Mouse (Mus musculus) lung, postnatal 0 days (tissue): ENCODE results near the gene Aco2. TPM values are rescaled to one million over a fixed set of nuclear protein-coding genes. Genes with fewer than 3 reads are reported as not detected.
A peak's percentile ranks its signal among the peaks of the same experiment; 100 is the strongest.

Source experiments
- ATAC-seq: fragments of 200-750 bp; cut with Nextera tagmentation; 2 replicates; pipeline ENCODE4 v1.8.0; 2017; ENCODE audit warnings: moderate library complexity
- DNase-seq: peaks from one replicate; pipeline ENCODE4 v3.0.0-alpha.2; 2016; ENCODE audit warnings: low spot score
- H3K27ac ChIP-seq: fragments of 300-500 bp; sonication (generic); 2 replicates; pipeline ENCODE4 v1.5.1; 2014; ENCODE audit warnings: antibody characterized with exemption, mild to moderate bottlenecking, low read length, mixed read lengths
- H3K27me3 ChIP-seq: fragments of 300-500 bp; sonication (generic); replicated peaks from 2 replicates; pipeline ENCODE4 v1.6.1; 2014; ENCODE audit warnings: low read length, mixed read lengths; ENCODE audit not compliant: insufficient read depth
- H3K36me3 ChIP-seq: fragments of 300-500 bp; sonication (generic); 2 replicates; pipeline ENCODE4 v1.6.1; 2014; ENCODE audit warnings: low read length, mixed read lengths; ENCODE audit not compliant: insufficient read depth
- H3K4me1 ChIP-seq: fragments of 300-500 bp; sonication (generic); 2 replicates; pipeline ENCODE4 v1.6.1; 2014; ENCODE audit warnings: antibody characterized with exemption, low read depth, low read length, mixed read lengths; ENCODE audit not compliant: insufficient read depth
- H3K4me2 ChIP-seq: fragments of 300-500 bp; sonication (generic); replicated peaks from 2 replicates; pipeline ENCODE4 v1.6.1; 2014; ENCODE audit warnings: low read depth, mild to moderate bottlenecking, low read length, moderate library complexity, mixed read lengths
- H3K4me3 ChIP-seq: fragments of 300-500 bp; sonication (generic); 2 replicates; pipeline ENCODE4 v1.5.1; 2014; ENCODE audit warnings: low read depth, low read length
- H3K9ac ChIP-seq: fragments of 300-500 bp; sonication (generic); replicated peaks from 2 replicates; pipeline ENCODE4 v1.6.1; 2014; ENCODE audit warnings: low read depth, mild to moderate bottlenecking
- H3K9me3 ChIP-seq: fragments of 300-500 bp; sonication (generic); 2 replicates; pipeline ENCODE4 v1.6.1; 2016; ENCODE audit warnings: low read length, mixed read lengths
- CTCF ChIP-seq: IDR thresholded peaks from 2 replicates; pipeline ENCODE4 v1.5.1; 2016; ENCODE audit warnings: antibody characterized with exemption, mild to moderate bottlenecking
- EP300 ChIP-seq: IDR thresholded peaks from 2 replicates; pipeline ENCODE4 v1.6.1; 2016; ENCODE audit warnings: antibody characterized with exemption, mild to moderate bottlenecking, control low read depth
- WGBS: fragments of 180-500 bp; shearing (Covaris S2); extraction: QIAGEN DNeasy Blood & Tissue Kit; methylation state at CpG from one replicate; pipeline ENCODE4 v1.1.7; 2014; 5-methylcytosine and 5-hydroxymethylcytosine counted together
- polyA plus RNA-seq: library from polyadenylated mRNA; unstranded; fragments of >200 nt; fragmentation: Nextera tagmentation; extraction: Ambion mirVana; gene quantifications from 2 replicates; pipeline ENCODE4 v1.2.1, GENCODE M21; 2015

Aco2 gene
- polyA plus RNA-seq, 1 experiment from 2014 or later, result 90.8 TPM

GRCm38 (mm10) chr15:81831136-81831825 is 40.8 kb upstream of the Aco2 start:
- peaks cover 5% of the 10 kb centered on the region; the same call in 1 of the 2 replicates for H3K4me1 ChIP-seq
- peak; percentile 100 for TF ChIP-seq CTCF
- TF ChIP-seq EP300, result no peak; the same call in 1 of the 2 replicates
- no peak overlapping the region for H3K4me2 ChIP-seq
- H3K9ac ChIP-seq, result no peak overlapping the region
- H3K36me3 ChIP-seq, result peaks cover 3% of the 10 kb centered on the region; the same call in 1 of the 2 replicates
- no peak overlapping the region for H3K4me3 ChIP-seq
- no peaks in the 10 kb centered on the region for H3K9me3 ChIP-seq
- no peaks in the 10 kb centered on the region for H3K27me3 ChIP-seq
- WGBS, result 16% methylated on average over 24 of the region's 24 CpGs
- peak overlapping the region; percentile 26; the same call in 1 of the 2 replicates for H3K27ac ChIP-seq
- DNase-seq, result peak; percentile 98
- ATAC-seq, result peak; percentile 88

- peak; percentile 46 for DNase-seq
- Histone ChIP-seq H3K9ac (no peak overlapping the region), H3K4me3 (no peak overlapping the region), H3K36me3 (no peaks in the 10 kb centered on the region), H3K27me3 (no peaks in the 10 kb centered on the region), H3K4me1 (peaks cover 14% of the 10 kb centered on the region; the same call in 1 of the 2 replicates), H3K4me2 (no peak overlapping the region), H3K27ac (no peak overlapping the region), H3K9me3 (no peaks in the 10 kb centered on the region)
- WGBS, result 25% methylated on average over 3 of the region's 3 CpGs
- ATAC-seq, result no peak
- TF ChIP-seq EP300 (0 out of 2 replicates have a peak, but pooled peaks have one; percentile 10), CTCF (no peak)
Measured at GRCm38 (mm10) chr15:81832219-81832618, 39.9 kb upstream of the Aco2 start.

GRCm38 (mm10) chr15:81833481-81833880 is 38.6 kb upstream of the Aco2 start:
- TF ChIP-seq EP300, result no peak
- TF ChIP-seq CTCF, result no peak
- 58% methylated on average over 4 of the region's 4 CpGs for WGBS
- no peak overlapping the region; the same call in 1 of the 2 replicates for H3K27ac ChIP-seq
- no peaks in the 10 kb centered on the region for H3K9me3 ChIP-seq
- DNase-seq, result no peak
- no peak overlapping the region for H3K9ac ChIP-seq
- no peak overlapping the region for H3K4me2 ChIP-seq
- H3K4me1 ChIP-seq, result peaks cover 17% of the 10 kb centered on the region; the same call in 1 of the 2 replicates
- no peak overlapping the region for H3K4me3 ChIP-seq
- H3K36me3 ChIP-seq, result no peaks in the 10 kb centered on the region
- ATAC-seq, result no peak
- H3K27me3 ChIP-seq, result no peaks in the 10 kb centered on the region

- H3K27me3 ChIP-seq, result no peaks in the 10 kb centered on the region
- peak; percentile 40 for DNase-seq
- H3K9me3 ChIP-seq, result no peaks in the 10 kb centered on the region
- no peak overlapping the region for H3K4me3 ChIP-seq
- no peak overlapping the region for H3K4me2 ChIP-seq
- H3K9ac ChIP-seq, result no peak overlapping the region
- H3K27ac ChIP-seq, result no peak overlapping the region
- WGBS, result 42% methylated on average over 3 of the region's 3 CpGs
- peak; percentile 81 for TF ChIP-seq EP300
- no peak for TF ChIP-seq CTCF
- ATAC-seq, result no peak
- no peaks in the 10 kb centered on the region for H3K36me3 ChIP-seq
- peaks cover 19% of the 10 kb centered on the region; the same call in 1 of the 2 replicates for H3K4me1 ChIP-seq
Measured at GRCm38 (mm10) chr15:81834171-81834841, 37.8 kb upstream of the Aco2 start.

- TF ChIP-seq EP300 (no peak), CTCF (no peak)
- H3K9ac ChIP-seq, result 0 out of 2 replicates have a peak overlapping the region, but pooled peaks have one; percentile 23
- H3K9me3 ChIP-seq, result no peaks in the 10 kb centered on the region
- H3K36me3 ChIP-seq, result no peaks in the 10 kb centered on the region
- no peaks in the 10 kb centered on the region for H3K27me3 ChIP-seq
- 76% methylated on average over 10 of the region's 10 CpGs for whole genome bisulfite sequencing
- no peak overlapping the region for H3K4me3 ChIP-seq
- no peak overlapping the region for H3K4me2 ChIP-seq
- H3K4me1 ChIP-seq, result peaks cover 28% of the 10 kb centered on the region; the same call in 1 of the 2 replicates
- no peak for DNase-seq
- ATAC-seq, result no peak
- peak overlapping the region; percentile 68 for H3K27ac ChIP-seq
Measured at GRCm38 (mm10) chr15:81835007-81835880, 36.9 kb upstream of the Aco2 start.
